Mouse (Mus musculus) C2C12 (cell line): ENCODE results near the gene Mlx. TPM values are rescaled to one million over a fixed set of nuclear protein-coding genes. Genes with fewer than 3 reads are reported as not detected.

Source experiments
- H3K27me3 ChIP-seq: one replicate; pipeline ENCODE4 v1.6.1; 2011; ENCODE audit not compliant: control insufficient read depth, insufficient read depth, insufficient read length
- H3K36me3 ChIP-seq: one replicate; pipeline ENCODE4 v1.6.1; 2011; ENCODE audit not compliant: control insufficient read depth, insufficient read depth
- H3K4me3 ChIP-seq: one replicate; pipeline ENCODE4 v1.5.1; 2011; ENCODE audit warnings: mild to moderate bottlenecking, control low read depth; ENCODE audit not compliant: poor library complexity, insufficient read depth, severe bottlenecking
- H3K79me2 ChIP-seq: one replicate; pipeline ENCODE4 v1.6.1; 2011; ENCODE audit not compliant: control insufficient read depth, insufficient read depth
- H3K79me3 ChIP-seq: one replicate; pipeline ENCODE4 v1.6.1; 2011; ENCODE audit warnings: low read depth, control low read depth
- H3ac ChIP-seq: one replicate; pipeline ENCODE3; 2011; ENCODE audit warnings: low read depth; ENCODE audit not compliant: control insufficient read depth, insufficient read length
- CEBPB ChIP-seq: IDR thresholded peaks from one replicate; pipeline ENCODE4 v1.6.1; 2011; ENCODE audit warnings: low read depth, mild to moderate bottlenecking, control low read depth, moderate library complexity
- CTCF ChIP-seq: IDR thresholded peaks from one replicate; pipeline ENCODE4 v1.5.1; 2011; ENCODE audit not compliant: control insufficient read depth, insufficient read depth, insufficient read length
- FOSL1 ChIP-seq: IDR thresholded peaks from one replicate; pipeline ENCODE4 v1.8.0; 2011; ENCODE audit warnings: mild to moderate bottlenecking, low read length; ENCODE audit not compliant: poor library complexity, insufficient read depth, severe bottlenecking
- MAX ChIP-seq: IDR thresholded peaks from one replicate; pipeline ENCODE4 v1.6.1; 2011; ENCODE audit warnings: mild to moderate bottlenecking, control low read depth
- MYOD1 ChIP-seq: IDR thresholded peaks from one replicate; pipeline ENCODE4 v1.6.1; 2011; ENCODE audit warnings: low read depth; ENCODE audit not compliant: control insufficient read depth, insufficient read length
- MYOG ChIP-seq: IDR thresholded peaks from one replicate; pipeline ENCODE4 v1.6.1; 2011; ENCODE audit not compliant: control insufficient read depth, insufficient read length; ENCODE audit errors: extremely low read depth
- USF1 ChIP-seq: IDR thresholded peaks from one replicate; pipeline ENCODE4 v1.6.1; 2011; ENCODE audit warnings: low read depth, mild to moderate bottlenecking, control low read depth, moderate library complexity
- polyA plus RNA-seq: library from polyadenylated mRNA; unstranded; fragments of >200 nt; fragmentation: generic; extraction: Trizol; gene quantifications from one replicate; pipeline ENCODE4 v1.2.1, GENCODE M21; 2012; ENCODE audit warnings: missing spikeins

Gene Mlx
- polyA plus RNA-seq, 1 experiment = 39.7 TPM

DNA sequence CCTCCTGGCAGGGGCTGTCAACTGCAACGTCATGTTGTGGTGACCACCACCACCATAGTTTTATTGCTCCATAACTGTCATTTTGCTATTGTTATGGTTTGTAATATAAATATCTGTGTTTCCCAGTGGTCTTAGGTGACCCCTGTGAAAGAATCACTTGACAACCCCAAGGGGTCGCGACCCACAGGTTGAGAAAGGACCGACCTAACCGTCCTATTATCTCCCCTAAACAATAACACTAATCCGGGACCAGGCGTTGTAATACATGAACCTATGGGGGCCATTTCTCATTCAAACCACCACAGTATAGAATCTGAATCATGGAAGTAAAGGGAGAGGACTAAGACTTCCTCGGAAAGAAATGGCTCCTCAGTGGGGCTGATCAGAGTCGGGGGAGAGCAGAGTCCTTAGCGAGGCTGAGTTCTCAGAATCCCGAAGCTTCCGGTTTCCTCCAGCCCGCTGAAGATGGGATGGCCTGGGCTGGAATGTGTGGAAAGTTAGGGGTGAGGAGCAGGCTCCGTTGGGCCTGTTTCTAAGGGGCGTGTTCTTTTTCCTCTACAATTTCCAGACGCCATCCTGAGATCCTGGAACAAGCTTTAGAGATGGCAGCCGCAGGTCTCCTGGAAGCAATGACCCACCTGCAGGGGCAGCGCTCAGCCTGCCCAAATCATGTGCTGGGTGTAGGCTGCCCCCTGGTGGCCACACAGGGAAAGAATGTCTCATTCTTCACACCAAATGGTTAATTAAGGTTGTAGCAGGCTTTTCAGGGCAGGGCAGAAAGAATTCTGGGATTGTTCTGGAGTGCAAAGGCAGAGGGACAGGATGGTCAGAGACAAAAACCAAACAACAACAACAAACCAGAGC, 20.3 kb upstream of the Mlx start:
- Histone ChIP-seq H3K27me3 (no peaks in the 10 kb centered on the region), H3K79me2 (no peaks in the 10 kb centered on the region), H3ac (no peak overlapping the region), H3K4me3 (no peak overlapping the region), H3K79me3 (no peaks in the 10 kb centered on the region), H3K36me3 (no peaks in the 10 kb centered on the region)
- no peak for TF ChIP-seq CEBPB
- TF ChIP-seq MAX = peak; percentile 55
- peak; percentile 80 for TF ChIP-seq CTCF
- TF ChIP-seq USF1 = peak; percentile 15

DNA sequence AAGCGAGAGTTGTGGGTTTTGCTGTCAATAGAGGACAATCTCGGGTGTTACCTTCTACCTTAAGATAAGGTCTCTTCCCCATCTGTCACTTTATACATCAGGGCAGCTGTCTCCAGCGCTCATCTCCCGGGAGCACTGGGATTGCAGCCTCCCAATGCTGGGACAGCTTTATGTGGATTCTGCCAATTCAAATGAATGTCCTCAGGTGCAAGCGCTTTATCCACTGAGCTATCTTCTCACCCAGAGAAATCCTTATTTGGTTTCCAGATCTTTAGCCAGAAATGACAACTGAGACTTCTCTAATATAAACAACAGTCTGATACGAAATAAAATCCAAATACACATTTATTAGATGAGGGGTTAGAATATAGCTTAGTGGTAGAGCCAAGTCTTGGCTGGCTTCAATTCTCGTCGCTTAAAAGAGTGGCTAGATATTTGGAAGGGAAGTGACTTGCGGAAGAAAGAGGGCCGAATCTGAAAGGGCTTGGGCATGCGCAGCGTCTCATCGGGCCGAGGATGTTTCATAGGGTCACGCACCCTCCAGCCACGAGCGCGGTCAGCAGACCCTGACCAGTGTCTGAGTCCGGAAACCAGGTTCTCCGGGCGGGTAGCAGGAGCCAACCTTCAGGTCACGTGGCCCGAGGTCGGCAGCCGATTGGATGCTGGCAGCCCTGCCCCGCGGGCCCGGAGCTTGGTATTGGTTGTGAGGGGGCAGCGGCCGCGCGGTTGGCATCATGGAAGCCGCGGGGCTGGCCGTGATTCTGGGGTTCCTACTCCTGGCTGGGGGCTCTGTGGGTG, 17.5 kb upstream of the Mlx start, which contains the start of gene Naglu:
TSS of gene Naglu (plus strand) at position 622 of the 798 bp plus-strand sequence.
- Histone ChIP-seq H3K27me3 (no peaks in the 10 kb centered on the region), H3ac (peak within 1 kb of the TSS; percentile 72), H3K79me2 (no peaks in the 10 kb centered on the region), H3K79me3 (no peaks in the 10 kb centered on the region), H3K4me3 (peak within 1 kb of the TSS; percentile 60), H3K36me3 (no peaks in the 10 kb centered on the region)
- TF ChIP-seq CTCF = no peak
- TF ChIP-seq MAX = peak; percentile 83
- peak; percentile 97 for TF ChIP-seq USF1
- no peak for TF ChIP-seq MYOD1
- TF ChIP-seq MYOG = no peak
- no peak for TF ChIP-seq FOSL1
- no peak for TF ChIP-seq CEBPB

DNA sequence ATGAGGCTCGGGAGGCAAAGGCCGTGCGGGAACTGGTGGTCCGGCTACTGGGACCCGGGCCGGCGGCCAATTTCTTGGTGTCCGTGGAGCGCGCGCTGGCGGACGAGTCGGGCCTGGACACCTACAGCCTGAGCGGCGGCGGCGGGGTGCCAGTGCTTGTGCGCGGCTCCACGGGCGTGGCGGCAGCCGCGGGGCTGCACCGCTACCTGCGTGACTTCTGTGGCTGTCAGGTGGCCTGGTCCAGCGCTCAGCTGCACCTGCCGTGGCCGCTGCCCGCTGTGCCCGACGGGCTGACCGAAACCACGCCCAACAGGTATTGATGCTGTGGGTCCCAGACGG, 16.9 kb upstream of the Mlx start:
- H3K36me3 ChIP-seq = no peaks in the 10 kb centered on the region
- H3ac ChIP-seq = peak overlapping the region; percentile 72
- no peak for TF ChIP-seq FOSL1
- TF ChIP-seq MAX = no peak
- TF ChIP-seq MYOG = no peak
- H3K79me3 ChIP-seq = no peaks in the 10 kb centered on the region
- H3K4me3 ChIP-seq = peak overlapping the region; percentile 60
- H3K79me2 ChIP-seq = no peaks in the 10 kb centered on the region
- H3K27me3 ChIP-seq = no peaks in the 10 kb centered on the region

DNA sequence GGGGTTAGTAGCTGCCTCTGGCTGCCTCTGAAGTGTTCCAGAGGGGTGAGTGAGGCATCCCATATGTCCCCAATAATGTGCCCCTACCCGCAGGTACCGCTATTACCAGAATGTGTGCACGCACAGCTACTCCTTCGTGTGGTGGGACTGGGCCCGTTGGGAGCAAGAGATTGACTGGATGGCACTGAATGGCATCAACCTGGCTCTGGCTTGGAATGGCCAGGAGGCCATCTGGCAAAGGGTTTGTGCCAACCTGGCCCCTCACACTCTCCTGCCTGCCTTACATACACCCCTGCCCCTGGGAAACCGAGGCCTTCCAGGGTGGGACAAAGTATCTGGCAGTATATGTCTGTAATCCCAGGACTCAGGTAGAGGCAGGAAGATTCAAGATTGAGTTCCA, 16.1 kb upstream of the Mlx start:
- TF ChIP-seq CEBPB (no peak), CTCF (no peak)
- Histone ChIP-seq H3K36me3 (no peaks in the 10 kb centered on the region), H3K79me3 (no peaks in the 10 kb centered on the region), H3ac (no peak overlapping the region), H3K4me3 (no peak overlapping the region), H3K27me3 (no peaks in the 10 kb centered on the region), H3K79me2 (no peaks in the 10 kb centered on the region)

DNA sequence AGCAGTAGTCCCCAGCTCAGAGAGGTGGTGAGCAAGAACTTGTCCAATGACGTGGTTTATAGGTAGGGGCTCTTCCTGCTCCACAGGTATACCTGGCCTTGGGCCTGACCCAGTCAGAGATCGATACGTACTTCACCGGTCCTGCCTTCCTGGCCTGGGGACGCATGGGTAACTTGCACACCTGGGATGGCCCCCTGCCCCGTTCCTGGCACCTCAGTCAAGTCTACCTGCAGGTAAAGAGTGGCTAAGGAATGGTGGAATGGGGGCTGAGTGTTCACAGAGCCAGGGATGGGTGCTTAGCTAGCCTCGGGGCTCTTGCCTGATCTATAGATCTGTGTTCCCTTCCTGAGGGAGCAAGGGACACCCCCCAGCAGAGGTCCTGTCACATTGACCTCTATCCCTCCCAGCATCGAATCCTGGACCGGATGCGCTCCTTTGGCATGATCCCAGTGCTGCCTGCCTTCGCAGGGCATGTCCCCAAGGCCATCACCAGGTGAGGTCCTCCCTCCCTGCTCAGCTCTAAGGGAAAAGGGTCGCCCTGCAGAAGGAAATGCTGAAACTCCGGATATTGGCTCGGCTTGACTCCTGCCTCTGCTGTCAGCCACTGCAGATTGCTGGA, 15.2 kb upstream of the Mlx start:
- no peak for TF ChIP-seq MYOG
- TF ChIP-seq FOSL1 = no peak
- no peak for TF ChIP-seq MAX
- no peak for TF ChIP-seq CEBPB
- TF ChIP-seq USF1 = no peak
- no peak for TF ChIP-seq CTCF
- no peak for TF ChIP-seq MYOD1
- no peak overlapping the region for H3ac ChIP-seq
- H3K79me2 ChIP-seq = no peaks in the 10 kb centered on the region
- no peaks in the 10 kb centered on the region for H3K27me3 ChIP-seq
- no peak overlapping the region for H3K4me3 ChIP-seq
- H3K36me3 ChIP-seq = no peaks in the 10 kb centered on the region
- no peaks in the 10 kb centered on the region for H3K79me3 ChIP-seq

DNA sequence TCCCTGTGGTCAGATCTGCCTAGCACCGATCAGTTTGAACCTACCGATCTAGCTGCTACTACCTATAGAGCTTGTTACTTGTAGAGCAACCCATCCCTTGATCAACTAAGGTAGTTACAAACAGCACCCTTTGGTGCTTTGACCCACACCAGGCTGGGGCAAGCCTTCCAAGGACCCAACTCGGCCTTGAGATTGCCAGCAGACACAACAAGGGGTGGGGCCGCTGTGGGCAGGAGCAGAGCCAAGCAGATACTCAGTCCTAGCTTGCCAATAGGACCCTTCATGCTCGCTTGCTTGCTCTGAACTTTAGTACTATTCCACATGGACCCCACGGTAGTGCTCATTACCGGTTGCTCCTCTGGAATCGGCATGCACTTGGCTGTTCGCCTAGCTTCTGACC, 9.0 kb upstream of the Mlx start, which contains the start of gene Hsd17b1:
TSS of gene Hsd17b1 (plus strand) at position 291 of the 400 bp plus-strand sequence.
- Histone ChIP-seq H3K79me3 (no peaks in the 10 kb centered on the region), H3K79me2 (peaks cover 6% of the 10 kb centered on the region), H3K4me3 (no peak within 1 kb of the TSS), H3K36me3 (no peaks in the 10 kb centered on the region), H3ac (no peak within 1 kb of the TSS), H3K27me3 (no peaks in the 10 kb centered on the region)
- TF ChIP-seq USF1 = no peak
- no peak for TF ChIP-seq MYOD1
- TF ChIP-seq MAX = no peak
- TF ChIP-seq CTCF = no peak
- TF ChIP-seq MYOG = no peak
- TF ChIP-seq FOSL1 = no peak
- no peak for TF ChIP-seq CEBPB
